In the genomic region with DNA sequence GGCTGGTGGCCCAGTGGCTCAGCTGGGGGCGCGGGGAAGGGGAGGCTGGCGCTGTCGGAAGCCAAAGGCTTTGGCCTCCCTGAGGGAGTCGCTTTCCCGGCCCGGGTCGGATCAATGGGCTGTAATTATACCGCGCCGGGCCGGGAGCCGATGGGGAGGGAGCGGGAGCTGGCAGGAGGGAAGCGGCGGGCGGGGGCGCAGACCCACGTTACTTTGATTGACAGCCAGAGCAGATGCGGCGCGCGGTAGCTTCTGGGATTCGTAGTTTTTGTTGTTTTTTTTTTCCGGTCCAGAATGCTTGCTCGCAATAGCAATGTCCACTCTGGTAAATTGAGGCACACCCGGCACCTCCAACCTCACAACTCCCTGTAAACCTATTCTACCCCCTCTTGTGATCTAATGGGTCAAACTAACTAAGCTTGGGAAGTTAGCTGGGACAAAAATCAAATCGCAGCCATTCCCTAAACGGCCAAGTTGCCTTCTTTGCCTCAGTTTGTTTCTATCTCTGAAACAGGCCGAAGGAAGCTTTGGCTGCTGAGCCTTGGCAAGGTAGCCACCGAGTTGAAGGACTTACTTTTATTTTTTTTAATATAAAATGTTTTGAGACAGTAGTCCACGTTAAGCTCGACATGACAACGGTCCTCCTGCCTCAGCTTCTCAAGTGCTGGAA, we compare ENCODE assay signal across 8 mouse cellular contexts. TPM values are rescaled to one million over a fixed set of nuclear protein-coding genes. Genes with fewer than 3 reads are reported as not detected.
DNase-seq lines count a peak whose midpoint lies in the region; ATAC-seq and TF ChIP-seq lines count a peak whose summit lies in the region.

No protein-coding gene starts in this region.

- no peak for TF ChIP-seq CTCF in C2C12 (IDR thresholded peaks at IDR 0.05; ENCODE audit: control insufficient read depth, insufficient read depth, insufficient read length)
- no peak for TF ChIP-seq CTCF in brain, embryonic 14.5 days (IDR thresholded peaks at IDR 0.05; ENCODE audit: borderline replicate concordance, extremely low read depth, insufficient read depth, insufficient read length)
- TF ChIP-seq CTCF in midbrain, postnatal 0 days (IDR thresholded peaks at IDR 0.05), result no peak

- H3K36me3 ChIP-seq in C2C12 (ENCODE audit: control insufficient read depth, insufficient read depth), result peaks cover 11% of the 10 kb centered on the region
- H3K36me3 ChIP-seq in heart, embryonic 11.5 days (ENCODE audit: control insufficient read depth, insufficient read depth, low read length), result peaks cover 5% of the 10 kb centered on the region
- H3K36me3 ChIP-seq in kidney, embryonic 15.5 days, result peaks cover 12% of the 10 kb centered on the region
- H3K36me3 ChIP-seq in limb, embryonic 15.5 days, result peaks cover 12% of the 10 kb centered on the region
- peaks cover 10% of the 10 kb centered on the region for H3K36me3 ChIP-seq in midbrain, postnatal 0 days (ENCODE audit: insufficient read depth, low read length)

- peak overlapping the region; percentile 66; the same call in 1 of the 2 replicates for H3K9ac ChIP-seq in heart, embryonic 11.5 days (ENCODE audit: low read depth, low read length)
- H3K9ac ChIP-seq in kidney, embryonic 15.5 days, result peak overlapping the region; percentile 4; the same call in 1 of the 2 replicates
- peak overlapping the region; percentile 5; the same call in 1 of the 2 replicates for H3K9ac ChIP-seq in limb, embryonic 15.5 days
- peak overlapping the region; percentile 50; the same call in 1 of the 2 replicates for H3K9ac ChIP-seq in midbrain, postnatal 0 days (replicated peaks; ENCODE audit: low read length, poor library complexity, severe bottlenecking)

- H3K4me1 ChIP-seq in heart, embryonic 11.5 days (ENCODE audit: control insufficient read depth, insufficient read depth, low read length), result peaks cover 49% of the 10 kb centered on the region
- peaks cover 89% of the 10 kb centered on the region for H3K4me1 ChIP-seq in kidney, embryonic 15.5 days
- H3K4me1 ChIP-seq in limb, embryonic 15.5 days, result peaks cover 67% of the 10 kb centered on the region
- peaks cover 8% of the 10 kb centered on the region for H3K4me1 ChIP-seq in midbrain, postnatal 0 days (ENCODE audit: insufficient read depth, low read length)

- no peak for TF ChIP-seq POLR2A in brain, embryonic 14.5 days (IDR thresholded peaks at IDR 0.05; ENCODE audit: borderline replicate concordance, extremely low read depth, insufficient read depth, insufficient read length, poor library complexity, severe bottlenecking)

- H3K27me3 ChIP-seq in C2C12 (ENCODE audit: control insufficient read depth, insufficient read depth, insufficient read length), result no peaks in the 10 kb centered on the region
- H3K27me3 ChIP-seq in heart, embryonic 11.5 days (ENCODE audit: control insufficient read depth, insufficient read depth, low read length), result peaks cover 16% of the 10 kb centered on the region; the same call in 1 of the 2 replicates
- peaks cover 26% of the 10 kb centered on the region for H3K27me3 ChIP-seq in kidney, embryonic 15.5 days
- H3K27me3 ChIP-seq in limb, embryonic 15.5 days, result peaks cover 12% of the 10 kb centered on the region; the same call in 1 of the 2 replicates
- H3K27me3 ChIP-seq in midbrain, postnatal 0 days (ENCODE audit: insufficient read depth, low read length), result peaks cover 14% of the 10 kb centered on the region

- H3K4me3 ChIP-seq in C2C12 (ENCODE audit: insufficient read depth, poor library complexity, severe bottlenecking), result peak overlapping the region; percentile 43
- peak overlapping the region; percentile 50 for H3K4me3 ChIP-seq in heart, embryonic 11.5 days (ENCODE audit: low read depth, low read length)
- peak overlapping the region; percentile 52 for H3K4me3 ChIP-seq in kidney, embryonic 15.5 days (replicated peaks)
- H3K4me3 ChIP-seq in limb, embryonic 15.5 days, result peak overlapping the region; percentile 44
- peak overlapping the region; percentile 35 for H3K4me3 ChIP-seq in midbrain, postnatal 0 days (ENCODE audit: low read depth, low read length)

- H3K27ac ChIP-seq in heart, embryonic 11.5 days (ENCODE audit: low read depth, low read length), result peak overlapping the region; percentile 94
- H3K27ac ChIP-seq in kidney, embryonic 15.5 days, result peak overlapping the region; percentile 94
- peak overlapping the region; percentile 93 for H3K27ac ChIP-seq in limb, embryonic 15.5 days
- H3K27ac ChIP-seq in midbrain, postnatal 0 days (ENCODE audit: low read depth, low read length), result peak overlapping the region; percentile 71

- no peaks in the 10 kb centered on the region for H3K9me3 ChIP-seq in heart, embryonic 11.5 days (replicated peaks; ENCODE audit: control insufficient read depth, low read length)
- no peaks in the 10 kb centered on the region for H3K9me3 ChIP-seq in kidney, embryonic 15.5 days (replicated peaks)
- no peaks in the 10 kb centered on the region for H3K9me3 ChIP-seq in limb, embryonic 15.5 days
- H3K9me3 ChIP-seq in midbrain, postnatal 0 days (ENCODE audit: low read length), result no peaks in the 10 kb centered on the region

- H3K79me3 ChIP-seq in C2C12 (ENCODE audit: low read depth), result no peaks in the 10 kb centered on the region

- peak; percentile 99 for DNase-seq in brain, embryonic 14.5 days (ENCODE audit: low read depth)
- DNase-seq in midbrain, postnatal 0 days (ENCODE audit: low spot score), result peak; percentile 95
- peak; percentile 67 to 84 for DNase-seq in spleen, postnatal 10 days (ENCODE audit: low spot score in 2 of 2)

- ATAC-seq in erythroblast, adult 5-6 weeks (replicated peaks; ENCODE audit: low FRiP score, poor library complexity, severe bottlenecking), result peak; percentile 38; the same call in 1 of the 2 replicates
- ATAC-seq in heart, embryonic 11.5 days (replicated peaks; ENCODE audit: insufficient number of reproducible peaks, low FRiP score, low TSS enrichment), result peak; percentile 58
- ATAC-seq in kidney, embryonic 15.5 days (replicated peaks; ENCODE audit: low FRiP score), result peak; percentile 58
- peak; percentile 48 for ATAC-seq in limb, embryonic 15.5 days (ENCODE audit: insufficient number of reproducible peaks, low FRiP score, low TSS enrichment, low read depth)
- peak; percentile 76 for ATAC-seq in midbrain, postnatal 0 days (ENCODE audit: low FRiP score)

- under 1% methylated on average over 32 of the region's 34 CpGs for WGBS in heart, embryonic 11.5 days (ENCODE audit: insufficient replicate concordance)
- WGBS in kidney, embryonic 15.5 days, result under 1% methylated on average over 33 of the region's 34 CpGs
- WGBS in limb, embryonic 15.5 days, result under 1% methylated on average over 34 of the region's 34 CpGs
- under 1% methylated on average over 30 of the region's 34 CpGs for WGBS in midbrain, postnatal 0 days

- H3ac ChIP-seq in C2C12 (ENCODE audit: control insufficient read depth, insufficient read length, low read depth), result peak overlapping the region; percentile 77

- H3K79me2 ChIP-seq in C2C12 (ENCODE audit: control insufficient read depth, insufficient read depth), result no peaks in the 10 kb centered on the region

- peak overlapping the region; percentile 84 for H3K4me2 ChIP-seq in heart, embryonic 11.5 days
- peak overlapping the region; percentile 89 for H3K4me2 ChIP-seq in kidney, embryonic 15.5 days
- H3K4me2 ChIP-seq in limb, embryonic 15.5 days, result peak overlapping the region; percentile 78
- peak overlapping the region; percentile 74 for H3K4me2 ChIP-seq in midbrain, postnatal 0 days (ENCODE audit: low read depth, low read length, poor library complexity, severe bottlenecking)

RNA-seq across cellular contexts. Expression of gene Tle2, which starts 3.4 kb away (rescaled TPM):
- polyA plus RNA-seq in C2C12 (2012; fragmentation: generic; extraction: Trizol), result 7.1 TPM
- polyA plus RNA-seq in brain, embryonic 14.5 days (2012; rRNA removed), result 82.1 and 123 TPM in 2 replicates
- not detected in 2 replicates for total RNA-seq in erythroblast, adult 5-6 weeks (2015; ENCODE audit: low replicate concordance)
- not detected in 2 replicates for total RNA-seq in erythroblast, adult 5-6 weeks (2017; ENCODE audit: low replicate concordance)
- polyA plus RNA-seq in heart, embryonic 11.5 days (2014; fragmentation: Nextera tagmentation; extraction: Ambion mirVana), result 17.8 and 18.3 TPM in 2 replicates
- polyA plus RNA-seq in kidney, embryonic 15.5 days (2015; fragmentation: Nextera tagmentation; extraction: Ambion mirVana), result 39.3 and 45.6 TPM in 2 replicates
- polyA plus RNA-seq in limb, embryonic 15.5 days (2015; fragmentation: Nextera tagmentation; extraction: Ambion mirVana), result 39.7 and 41.7 TPM in 2 replicates
- 31.2 and 35.6 TPM in 2 replicates for total RNA-seq in midbrain, postnatal 0 days (2014; rRNA removed)
- polyA plus RNA-seq in midbrain, postnatal 0 days (2015; fragmentation: Nextera tagmentation; extraction: Ambion mirVana), result 56.8 and 57.3 TPM in 2 replicates

RNA-seq across cellular contexts. Expression of gene Aes, which starts 11.7 kb away (rescaled TPM):
- polyA plus RNA-seq in C2C12 (2012; fragmentation: generic; extraction: Trizol), result 532 TPM
- polyA plus RNA-seq in brain, embryonic 14.5 days (2012; rRNA removed), result 568 and 696 TPM in 2 replicates
- total RNA-seq in erythroblast, adult 5-6 weeks (2015; ENCODE audit: low replicate concordance), result 68.5 and 77.8 TPM in 2 replicates
- 31.4 and 81.9 TPM in 2 replicates for total RNA-seq in erythroblast, adult 5-6 weeks (2017; ENCODE audit: low replicate concordance)
- 330 and 481 TPM in 2 replicates for polyA plus RNA-seq in heart, embryonic 11.5 days (2014; fragmentation: Nextera tagmentation; extraction: Ambion mirVana)
- polyA plus RNA-seq in kidney, embryonic 15.5 days (2015; fragmentation: Nextera tagmentation; extraction: Ambion mirVana), result 535 and 630 TPM in 2 replicates
- 517 and 519 TPM in 2 replicates for polyA plus RNA-seq in limb, embryonic 15.5 days (2015; fragmentation: Nextera tagmentation; extraction: Ambion mirVana)
- total RNA-seq in midbrain, postnatal 0 days (2014; rRNA removed), result 539 and 662 TPM in 2 replicates
- 805 and 854 TPM in 2 replicates for polyA plus RNA-seq in midbrain, postnatal 0 days (2015; fragmentation: Nextera tagmentation; extraction: Ambion mirVana)

RNA-seq across cellular contexts. Expression of gene Gna11, which starts 26.0 kb away (rescaled TPM):
- polyA plus RNA-seq in C2C12 (2012; fragmentation: generic; extraction: Trizol), result 77.6 TPM
- polyA plus RNA-seq in brain, embryonic 14.5 days (2012; rRNA removed), result 110 and 115 TPM in 2 replicates
- total RNA-seq in erythroblast, adult 5-6 weeks (2015; ENCODE audit: low replicate concordance), result 1.9 and 2.1 TPM in 2 replicates
- total RNA-seq in erythroblast, adult 5-6 weeks (2017; ENCODE audit: low replicate concordance), result 5.9 and 10.9 TPM in 2 replicates
- 55.5 and 58.8 TPM in 2 replicates for polyA plus RNA-seq in heart, embryonic 11.5 days (2014; fragmentation: Nextera tagmentation; extraction: Ambion mirVana)
- polyA plus RNA-seq in kidney, embryonic 15.5 days (2015; fragmentation: Nextera tagmentation; extraction: Ambion mirVana), result 79.0 and 88.6 TPM in 2 replicates
- 80.4 and 81.7 TPM in 2 replicates for polyA plus RNA-seq in limb, embryonic 15.5 days (2015; fragmentation: Nextera tagmentation; extraction: Ambion mirVana)
- 108 and 130 TPM in 2 replicates for total RNA-seq in midbrain, postnatal 0 days (2014; rRNA removed)
- polyA plus RNA-seq in midbrain, postnatal 0 days (2015; fragmentation: Nextera tagmentation; extraction: Ambion mirVana), result 107 and 108 TPM in 2 replicates

RNA-seq across cellular contexts. Expression of gene Tle6, which starts 29.9 kb away (rescaled TPM):
- 8.6 TPM for polyA plus RNA-seq in C2C12 (2012; fragmentation: generic; extraction: Trizol)
- polyA plus RNA-seq in brain, embryonic 14.5 days (2012; rRNA removed), result 5.3 and 8.2 TPM in 2 replicates
- total RNA-seq in erythroblast, adult 5-6 weeks (2015; ENCODE audit: low replicate concordance), result 1.7 and 2.7 TPM in 2 replicates
- total RNA-seq in erythroblast, adult 5-6 weeks (2017; ENCODE audit: low replicate concordance), result not detected in 2 replicates
- 25.6 and 27.3 TPM in 2 replicates for polyA plus RNA-seq in heart, embryonic 11.5 days (2014; fragmentation: Nextera tagmentation; extraction: Ambion mirVana)
- polyA plus RNA-seq in kidney, embryonic 15.5 days (2015; fragmentation: Nextera tagmentation; extraction: Ambion mirVana), result 15.6 and 16.8 TPM in 2 replicates
- 9.9 and 11.7 TPM in 2 replicates for polyA plus RNA-seq in limb, embryonic 15.5 days (2015; fragmentation: Nextera tagmentation; extraction: Ambion mirVana)
- total RNA-seq in midbrain, postnatal 0 days (2014; rRNA removed), result 8.4 and 13.3 TPM in 2 replicates
- polyA plus RNA-seq in midbrain, postnatal 0 days (2015; fragmentation: Nextera tagmentation; extraction: Ambion mirVana), result 4.7 and 7.5 TPM in 2 replicates

RNA-seq across cellular contexts. Expression of gene BC025920, which starts 35.1 kb away (rescaled TPM):
- 0.25 TPM for polyA plus RNA-seq in C2C12 (2012; fragmentation: generic; extraction: Trizol)
- polyA plus RNA-seq in brain, embryonic 14.5 days (2012; rRNA removed), result 5.5 and 6.7 TPM in 2 replicates
- total RNA-seq in erythroblast, adult 5-6 weeks (2015; ENCODE audit: low replicate concordance), result 2.9 and 6.0 TPM in 2 replicates
- total RNA-seq in erythroblast, adult 5-6 weeks (2017; ENCODE audit: low replicate concordance), result 2.0 and 8.8 TPM in 2 replicates
- polyA plus RNA-seq in heart, embryonic 11.5 days (2014; fragmentation: Nextera tagmentation; extraction: Ambion mirVana), result 0.25 and 0.63 TPM in 2 replicates
- polyA plus RNA-seq in kidney, embryonic 15.5 days (2015; fragmentation: Nextera tagmentation; extraction: Ambion mirVana), result 0.62 and 0.84 TPM in 2 replicates
- polyA plus RNA-seq in limb, embryonic 15.5 days (2015; fragmentation: Nextera tagmentation; extraction: Ambion mirVana), result 0.81 and 1.0 TPM in 2 replicates
- 1.2 and 2.6 TPM in 2 replicates for total RNA-seq in midbrain, postnatal 0 days (2014; rRNA removed)
- polyA plus RNA-seq in midbrain, postnatal 0 days (2015; fragmentation: Nextera tagmentation; extraction: Ambion mirVana), result 0.80 and 1.6 TPM in 2 replicates

Comparison
In these comparisons a context has a peak if more than half of its experiments do, and no peak if none do; other contexts are left out.
1. Peak in every context shown above with its lines: DNase-seq, ATAC-seq, H3K4me3 ChIP-seq and H3K27ac ChIP-seq.
2. H3K9ac ChIP-seq: peak in every context shown above with its lines; median percentile 66 in heart, embryonic 11.5 days; 50 in midbrain, postnatal 0 days; 5 in limb, embryonic 15.5 days; 4 in kidney, embryonic 15.5 days.